Mouse (Mus musculus) urinary bladder, adult 2 months (tissue): ENCODE data around the gene Ddr1. TPM values are rescaled to one million over a fixed set of nuclear protein-coding genes. Genes with fewer than 3 reads are reported as not detected.
"Not testable (repeated sequence)": the region's sequence is repeated elsewhere in the genome, so short reads cannot be mapped to it uniquely, and the experiment has no call there.

Source experiments
- DNase-seq: peaks from one replicate; pipeline ENCODE4 v3.0.0; 2022; ENCODE audit warnings: low spot score
- polyA plus RNA-seq: library from polyadenylated mRNA; depleted of rRNA; stranded (reverse); fragments of >200 nt; gene quantifications from 2 replicates; pipeline ENCODE4 v1.2.3, GENCODE M21; 2012; rRNA removed

Ddr1 gene
- 20.2 and 28.6 TPM in 2 replicates for polyA plus RNA-seq

GRCm38 (mm10) chr17:35704621-35705464 is at the start of gene Ddr1:
Gene Ddr1, minus strand, starts transcription at chr17:35704621.
- no peak for DNase-seq

- DNase-seq = no peak
Observed at GRCm38 (mm10) chr17:35753668-35754067, 49.2 kb upstream of the Ddr1 start.

GRCm38 (mm10) chr17:35752221-35752811 is 47.9 kb upstream of the Ddr1 start:
- DNase-seq = no peak

GRCm38 (mm10) chr17:35749685-35750084 is 45.3 kb upstream of the Ddr1 start:
- no peak for DNase-seq

DNA sequence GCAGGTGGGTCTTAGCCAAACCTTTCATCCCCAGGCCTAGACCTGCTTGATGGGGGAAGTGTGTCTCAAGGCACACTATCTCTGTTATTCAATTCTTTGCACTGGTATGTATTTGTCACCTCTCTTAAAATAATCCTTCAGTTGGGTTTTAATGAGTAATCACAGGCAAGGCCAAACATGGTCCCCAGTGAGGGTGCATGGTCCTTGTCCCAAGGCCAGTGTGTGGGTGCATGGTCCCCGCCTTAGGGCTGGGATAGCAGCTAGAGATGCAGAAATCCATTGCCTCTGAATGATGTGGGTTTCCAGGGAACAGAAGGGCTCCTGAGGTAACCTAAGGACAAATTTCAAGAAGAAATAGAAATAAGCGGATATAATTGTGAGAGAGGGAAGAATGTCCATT is 39.9 kb upstream of the Ddr1 start:
- no peak for DNase-seq

- DNase-seq = no peak
Observed at GRCm38 (mm10) chr17:35742948-35743347, 38.5 kb upstream of the Ddr1 start.

DNA sequence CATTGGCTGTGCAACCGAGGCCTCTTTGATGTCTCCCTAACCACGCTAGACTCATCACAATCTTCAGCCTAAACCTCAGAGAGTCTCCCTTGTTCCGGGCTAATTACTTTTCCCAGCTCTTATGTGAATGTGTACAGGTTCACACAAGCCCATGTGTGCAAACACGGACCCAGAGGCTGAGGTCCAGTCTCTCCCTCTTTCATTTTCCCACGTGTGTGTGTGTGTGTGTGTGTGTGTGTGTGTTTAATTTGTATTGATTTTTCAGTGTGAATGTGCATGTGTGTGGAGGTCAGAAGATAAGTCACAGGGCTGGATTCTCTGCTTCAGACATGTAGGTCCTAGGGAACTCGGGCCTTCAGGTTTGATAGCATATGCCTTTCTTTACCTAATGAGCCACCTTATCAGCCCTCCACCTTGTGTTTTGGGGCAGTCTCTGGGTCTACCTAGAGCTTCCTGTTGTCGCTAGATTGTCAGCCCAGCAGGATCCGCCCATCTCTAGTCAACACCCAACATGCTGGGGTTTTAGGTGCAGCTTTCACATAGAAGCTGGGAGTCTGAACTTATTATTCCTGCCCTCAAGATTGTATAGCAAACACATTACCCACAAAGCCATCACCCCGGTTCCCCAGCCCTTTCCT is 37.3 kb upstream of the Ddr1 start:
- no peak for DNase-seq

- no peak for DNase-seq
Observed at GRCm38 (mm10) chr17:35740276-35740880, 36.0 kb upstream of the Ddr1 start.

DNA sequence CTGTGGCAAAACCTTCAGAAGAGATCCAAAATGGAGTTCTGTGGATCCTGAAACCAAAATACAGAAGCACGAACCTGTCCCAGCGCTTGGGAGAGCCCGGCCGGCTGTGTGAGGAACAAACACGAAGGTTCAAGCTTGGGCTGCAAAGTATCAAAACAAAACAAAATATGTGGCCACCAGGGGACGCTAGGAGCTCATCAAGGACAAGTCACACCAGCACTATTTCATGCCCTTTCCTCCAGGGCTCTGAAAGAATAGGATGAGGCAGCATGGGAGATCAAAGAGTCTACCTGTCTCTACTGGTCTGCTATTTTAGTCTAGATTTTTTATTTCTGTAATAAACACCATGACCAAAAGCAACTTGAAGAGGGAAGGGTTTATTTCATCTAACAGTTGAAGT is 35.3 kb upstream of the Ddr1 start:
- DNase-seq = peak; percentile 64

GRCm38 (mm10) chr17:35737743-35738142 is 33.3 kb upstream of the Ddr1 start:
- DNase-seq = peak; percentile 56

GRCm38 (mm10) chr17:35736280-35736960 is 32.0 kb upstream of the Ddr1 start:
- no peak for DNase-seq

DNA sequence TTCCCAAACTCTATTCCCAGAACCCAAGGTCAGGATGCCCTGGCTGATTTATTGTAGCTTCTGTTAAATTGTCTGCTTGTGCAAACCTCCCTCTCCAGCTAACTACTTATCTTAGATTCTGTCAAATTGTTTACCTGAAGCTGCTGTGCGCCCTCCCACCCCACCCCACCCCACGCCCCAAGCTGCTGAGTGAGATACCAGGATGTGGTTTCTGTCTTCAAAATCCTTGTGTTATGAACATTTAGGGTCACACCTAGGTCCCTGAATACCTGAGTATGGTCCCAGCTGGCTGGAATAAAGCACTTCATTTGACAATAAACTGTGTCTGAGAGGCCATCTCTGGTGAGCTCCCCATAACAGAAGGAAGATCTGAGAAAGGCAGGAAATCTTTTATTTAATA is 30.1 kb upstream of the Ddr1 start:
- DNase-seq = no peak

DNA sequence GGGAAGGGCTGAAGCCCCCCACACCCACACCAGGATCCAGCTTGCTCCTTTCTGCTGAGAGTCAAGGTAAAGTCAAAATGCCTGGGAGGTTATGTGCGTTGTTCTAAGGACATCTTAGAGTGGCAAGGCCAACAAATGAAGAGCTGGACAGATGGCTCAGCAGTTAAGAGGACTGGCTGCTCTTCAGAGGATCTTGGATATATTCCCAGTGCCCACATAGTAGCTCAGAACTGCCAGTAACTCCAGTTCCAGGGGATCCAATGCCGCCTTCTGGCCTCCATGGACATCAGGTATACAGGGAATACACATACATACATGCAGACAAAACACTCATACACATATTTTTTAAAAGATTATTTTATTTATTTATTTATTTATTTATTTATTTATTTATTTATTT is 29.0 kb upstream of the Ddr1 start:
- no peak for DNase-seq

GRCm38 (mm10) chr17:35731431-35732145 is 27.2 kb upstream of the Ddr1 start:
- DNase-seq = no peak

GRCm38 (mm10) chr17:35730112-35730511 is 25.7 kb upstream of the Ddr1 start:
- DNase-seq = not testable (repeated sequence)

DNA sequence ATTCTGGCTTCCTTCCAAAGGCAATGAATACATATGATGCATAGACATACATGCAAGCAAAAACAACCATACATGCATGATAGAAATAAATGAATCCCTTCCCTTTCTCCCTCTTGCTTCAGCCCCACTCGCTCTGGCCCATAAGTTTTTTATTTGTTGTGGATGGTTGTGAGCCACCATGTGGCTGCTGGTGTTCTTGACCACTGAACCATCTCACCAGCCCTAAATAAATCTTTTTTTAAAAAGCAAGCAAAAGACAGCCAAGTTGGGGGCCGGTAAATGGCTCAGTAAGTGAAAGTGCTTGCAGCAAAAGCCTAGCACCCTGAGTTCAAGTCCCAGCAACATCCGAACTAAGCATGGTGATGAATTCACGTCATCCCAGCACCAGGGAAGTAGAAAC is 24.4 kb upstream of the Ddr1 start:
- no peak for DNase-seq

DNA sequence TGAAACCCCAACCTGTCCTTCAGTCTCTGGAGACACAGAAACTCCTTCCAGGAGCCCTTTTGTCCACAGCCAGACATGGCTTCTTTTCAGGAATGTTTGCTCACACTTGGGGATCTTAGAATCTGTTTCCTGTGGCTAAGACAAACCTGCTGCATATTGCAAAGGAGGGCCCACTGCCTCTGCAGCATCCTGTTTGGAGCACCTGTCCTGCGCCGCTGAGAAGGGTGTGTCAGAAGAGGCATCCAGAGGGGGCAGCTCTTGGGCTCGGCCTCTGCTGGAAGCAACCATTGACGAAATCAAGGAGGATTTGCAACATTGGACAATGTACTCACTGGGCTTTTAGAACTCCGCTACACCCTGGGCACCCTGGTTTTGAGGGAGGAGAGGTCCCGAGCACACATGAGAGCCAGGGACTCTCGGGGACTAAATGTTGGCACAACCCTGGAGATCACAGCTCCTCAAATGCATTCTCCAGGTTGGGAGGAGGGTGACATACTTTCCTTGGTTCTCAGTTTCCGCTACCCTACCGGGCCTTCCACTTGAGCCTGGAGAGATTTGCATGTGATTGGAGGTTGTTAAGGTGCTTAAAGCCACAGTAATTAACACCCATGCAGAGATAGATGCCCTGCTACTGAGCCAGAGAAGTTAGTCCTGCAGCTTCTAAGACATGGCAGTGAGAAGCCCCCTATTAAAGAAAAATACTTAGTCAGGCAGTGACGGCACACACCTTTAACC is 23.2 kb upstream of the Ddr1 start:
- no peak for DNase-seq

DNA sequence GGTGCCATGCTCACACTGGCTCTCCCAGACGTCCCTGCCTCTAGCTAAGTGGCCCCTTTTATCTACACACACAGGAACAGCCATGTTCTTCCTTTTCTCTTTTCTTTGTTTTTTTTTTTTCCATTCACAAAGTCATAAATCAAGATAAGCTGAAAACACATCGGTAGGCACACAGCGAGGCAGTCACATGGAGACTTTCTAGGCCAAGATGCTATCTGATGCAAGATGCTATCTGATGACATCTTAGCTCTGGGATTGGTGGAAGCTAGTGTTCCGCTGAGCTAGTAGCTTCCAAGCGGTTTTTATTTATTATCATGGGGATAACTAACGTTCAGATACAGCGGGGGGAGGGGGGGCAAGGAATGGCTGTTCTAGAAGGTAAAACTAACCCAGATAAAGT is 22.6 kb upstream of the Ddr1 start:
- no peak for DNase-seq

GRCm38 (mm10) chr17:35725286-35726232 is 21.1 kb upstream of the Ddr1 start:
- peak; percentile 93 for DNase-seq
